Mouse (Mus musculus): ENCODE measurements around the gene Olfr323.

The Olfr323 gene

GRCm38 (mm10) chr11:58602800-58603560, 27.3 kb downstream of the Olfr323 start:
- peak; percentile 64 for DNase-seq (ENCODE audit: low read depth, low spot score)

GRCm38 (mm10) chr11:58602062-58602461, 28.2 kb downstream of the Olfr323 start:
- no peak for DNase-seq (ENCODE audit: low read depth, low spot score)

GRCm38 (mm10) chr11:58597837-58598236, 32.5 kb downstream of the Olfr323 start:
- no peak for DNase-seq (ENCODE audit: low read depth, low spot score)

GRCm38 (mm10) chr11:58594814-58595213, 35.5 kb downstream of the Olfr323 start, which contains the start of gene Olfr324:
Gene Olfr324, plus strand, starts transcription at chr11:58595114.
- DNase-seq (ENCODE audit: low read depth, low spot score), result no peak

GRCm38 (mm10) chr11:58588620-58589250, 41.6 kb downstream of the Olfr323 start:
- DNase-seq (ENCODE audit: low read depth, low spot score), result no peak

- peak; percentile 60 for DNase-seq (ENCODE audit: low read depth, low spot score)
Measured at GRCm38 (mm10) chr11:58587898-58588348, 42.4 kb downstream of the Olfr323 start.

GRCm38 (mm10) chr11:58578636-58579035, 51.7 kb downstream of the Olfr323 start:
- DNase-seq (ENCODE audit: low read depth, low spot score), result no peak

GRCm38 (mm10) chr11:58577430-58577829, 52.9 kb downstream of the Olfr323 start, which contains the start of gene Olfr325:
Gene Olfr325, plus strand, starts transcription at chr11:58577730.
- no peak for DNase-seq (ENCODE audit: low read depth, low spot score)
